Mouse (Mus musculus) common myeloid progenitor, adult 5-6 weeks (primary cell): Measurements from ENCODE around the gene Fam163a. TPM values are rescaled to one million over a fixed set of nuclear protein-coding genes. Genes with fewer than 3 reads are reported as not detected.
"Not testable (repeated sequence)": the region's sequence is repeated elsewhere in the genome, so short reads cannot be mapped to it uniquely, and the experiment has no call there.

Source experiments
- ATAC-seq: replicated peaks from 2 replicates; pipeline ENCODE4 v1.8.0; 2016; ENCODE audit warnings: low read depth, mild to moderate bottlenecking, moderate TSS enrichment, inconsistent platforms; ENCODE audit not compliant: poor library complexity, severe bottlenecking
- total RNA-seq: library from RNA; stranded (forward); fragments of 200-1000, 187-1606 nt; gene quantifications from 2 replicates; pipeline ENCODE4 v1.2.3, GENCODE M21; 2017

Fam163a gene
- total RNA-seq, 1 experiment from 2014 or later = not detected

DNA sequence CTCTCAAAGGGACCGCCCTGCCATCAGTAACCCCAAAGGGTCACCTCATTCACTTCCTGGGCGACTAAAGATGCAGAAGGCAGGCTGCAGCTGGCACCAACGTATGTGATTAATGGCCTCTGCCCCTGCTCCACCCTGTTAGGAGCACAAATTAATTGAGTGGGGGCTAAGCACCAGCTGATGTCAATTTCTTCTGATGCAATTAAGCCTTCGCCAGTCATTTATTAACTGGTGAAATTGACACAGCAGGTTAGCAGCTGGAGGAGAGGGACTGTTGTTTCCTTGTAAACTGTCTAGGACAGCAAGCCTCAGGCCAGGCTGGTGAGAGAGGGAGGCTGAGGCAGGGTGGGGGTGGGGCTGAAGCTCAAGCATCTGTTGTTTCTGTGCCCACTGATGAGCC, 114.8 kb downstream of the Fam163a start:
- ATAC-seq = no peak

DNA sequence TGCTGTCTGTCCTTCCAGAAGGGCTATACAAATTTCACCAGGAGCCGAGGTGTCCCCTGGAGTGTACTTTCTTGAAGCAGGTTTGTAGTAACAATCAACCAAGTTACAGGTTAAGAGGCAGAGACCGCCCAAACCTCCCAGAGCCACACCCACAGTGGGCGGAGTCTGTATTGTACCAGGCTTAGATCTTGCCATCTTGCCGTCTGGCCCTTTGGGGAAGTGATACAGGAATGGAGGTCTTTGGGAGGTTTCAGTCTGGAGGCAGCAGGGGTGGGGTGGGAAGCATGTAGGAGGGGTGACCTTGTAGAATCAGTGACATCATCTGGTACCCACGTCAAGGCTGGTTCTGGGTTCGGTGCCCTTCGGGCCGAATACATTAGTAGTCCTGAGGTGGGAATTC, 115.3 kb downstream of the Fam163a start:
- peak; percentile 79 for ATAC-seq

DNA sequence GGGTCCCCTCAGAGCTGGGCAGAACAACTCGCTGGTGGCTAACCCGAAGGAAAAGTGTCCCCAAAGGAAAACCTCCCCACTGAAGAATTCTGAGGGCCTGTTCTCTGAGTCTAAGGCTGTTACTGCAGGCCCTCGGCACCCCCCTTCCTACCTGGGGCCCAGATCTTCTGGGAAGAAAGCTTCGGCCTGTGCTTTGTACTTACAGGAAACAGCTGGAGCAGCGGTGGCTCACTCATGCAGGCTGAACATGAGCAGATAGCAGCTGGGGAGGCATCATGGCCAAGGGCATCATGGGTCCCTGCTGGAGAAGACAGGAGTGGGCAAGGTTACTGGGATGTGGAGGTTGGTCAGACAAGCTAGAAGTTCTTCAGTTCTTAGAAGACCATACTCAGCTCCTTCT, 117.2 kb downstream of the Fam163a start:
- no peak for ATAC-seq

DNA sequence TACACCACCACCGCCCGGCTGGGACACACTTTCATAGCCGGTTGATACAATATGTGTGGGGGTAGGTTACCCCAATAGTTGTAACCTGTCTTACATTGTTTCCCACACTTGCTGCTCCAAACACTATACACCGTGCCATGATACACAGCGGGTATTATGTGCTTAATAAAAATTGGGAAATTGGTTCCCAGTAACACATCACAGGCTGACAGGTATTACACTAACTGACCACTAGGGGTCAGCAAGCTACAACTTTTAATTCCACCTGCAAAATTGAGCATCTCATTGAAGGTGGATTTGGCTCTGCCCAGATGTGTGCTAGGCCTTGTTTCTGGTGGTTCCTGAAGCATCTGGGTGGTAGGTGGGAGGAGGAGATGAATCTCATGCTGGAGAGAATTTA, 119.1 kb downstream of the Fam163a start:
- ATAC-seq = peak; percentile 78

DNA sequence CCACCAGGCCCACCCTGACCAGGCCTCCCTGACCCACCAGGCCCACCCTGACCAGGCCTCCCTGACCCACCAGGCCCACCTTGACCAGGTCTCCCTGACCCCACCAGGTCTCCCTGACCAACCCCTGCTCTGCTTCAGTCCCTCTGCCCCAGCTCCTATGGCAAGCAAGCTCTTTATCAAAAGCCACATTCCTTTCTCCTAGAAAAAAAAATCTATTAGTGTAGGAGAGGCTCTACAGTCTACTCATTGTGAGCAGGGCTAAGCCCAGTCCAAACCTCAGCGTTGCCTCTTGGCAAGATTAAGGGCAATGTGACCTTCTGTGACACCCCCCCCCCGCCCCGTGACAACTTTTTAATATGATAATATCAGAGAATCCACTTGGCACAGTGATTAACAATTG, 120.2 kb downstream of the Fam163a start:
- ATAC-seq = no peak

DNA sequence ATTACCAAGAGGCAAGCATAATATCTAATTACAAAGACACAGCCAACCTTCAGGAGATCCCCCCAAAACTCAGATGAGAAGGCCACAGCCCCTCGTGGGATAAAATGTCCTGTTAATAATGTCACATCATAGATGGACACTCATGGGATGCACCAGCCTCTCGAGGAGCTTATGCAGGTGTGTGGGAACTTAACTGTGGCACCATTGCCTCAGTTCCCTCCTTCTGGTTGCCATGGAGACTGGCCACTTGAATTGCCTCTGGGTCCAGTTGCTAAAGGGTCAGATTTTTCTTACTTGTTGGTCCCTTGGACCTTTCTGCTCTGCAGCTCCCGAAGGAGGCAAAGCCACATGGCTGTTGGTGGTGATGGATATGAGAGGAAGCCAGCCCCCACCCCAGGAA, 127.2 kb downstream of the Fam163a start:
- no peak for ATAC-seq

DNA sequence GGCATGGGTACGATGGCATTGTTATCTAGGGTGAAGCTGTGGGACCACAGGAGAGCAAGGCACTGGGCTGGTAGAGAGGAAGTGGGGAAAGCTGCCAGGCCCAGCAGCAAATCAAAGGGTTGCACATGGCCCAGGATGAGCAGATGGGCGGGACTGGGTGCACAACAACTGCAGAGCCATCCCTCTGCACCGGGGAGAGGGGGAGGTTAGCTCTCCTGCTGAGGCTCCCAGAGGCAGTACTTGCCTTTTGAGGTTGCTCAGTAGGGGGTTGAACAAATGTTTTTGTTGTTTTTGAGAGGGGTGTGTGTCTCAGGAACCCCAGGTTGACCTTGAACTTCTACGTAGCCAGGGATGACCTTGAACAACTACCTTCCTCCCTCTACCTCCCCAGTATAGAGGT, 128.4 kb downstream of the Fam163a start:
- peak; percentile 95 for ATAC-seq

DNA sequence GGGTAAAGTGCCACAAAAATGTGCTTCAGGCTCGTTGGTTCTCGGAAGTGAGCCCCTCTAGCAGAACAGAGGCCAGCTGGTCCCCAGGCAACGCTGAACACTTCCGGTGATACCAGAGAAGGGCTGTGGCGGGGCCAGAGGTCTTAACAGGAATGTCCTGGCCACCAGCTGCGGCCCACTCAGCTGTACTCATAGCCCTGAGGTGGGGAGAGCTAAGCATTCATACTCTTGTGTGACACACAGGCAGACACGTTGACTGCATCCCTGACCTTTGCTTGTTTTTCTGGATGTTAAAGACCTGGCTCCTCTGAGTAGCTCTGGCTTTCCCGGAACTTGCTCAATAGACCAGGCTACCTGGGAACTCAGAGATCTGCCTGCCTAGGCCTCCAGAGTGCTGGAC, 130.3 kb downstream of the Fam163a start:
- ATAC-seq = no peak

DNA sequence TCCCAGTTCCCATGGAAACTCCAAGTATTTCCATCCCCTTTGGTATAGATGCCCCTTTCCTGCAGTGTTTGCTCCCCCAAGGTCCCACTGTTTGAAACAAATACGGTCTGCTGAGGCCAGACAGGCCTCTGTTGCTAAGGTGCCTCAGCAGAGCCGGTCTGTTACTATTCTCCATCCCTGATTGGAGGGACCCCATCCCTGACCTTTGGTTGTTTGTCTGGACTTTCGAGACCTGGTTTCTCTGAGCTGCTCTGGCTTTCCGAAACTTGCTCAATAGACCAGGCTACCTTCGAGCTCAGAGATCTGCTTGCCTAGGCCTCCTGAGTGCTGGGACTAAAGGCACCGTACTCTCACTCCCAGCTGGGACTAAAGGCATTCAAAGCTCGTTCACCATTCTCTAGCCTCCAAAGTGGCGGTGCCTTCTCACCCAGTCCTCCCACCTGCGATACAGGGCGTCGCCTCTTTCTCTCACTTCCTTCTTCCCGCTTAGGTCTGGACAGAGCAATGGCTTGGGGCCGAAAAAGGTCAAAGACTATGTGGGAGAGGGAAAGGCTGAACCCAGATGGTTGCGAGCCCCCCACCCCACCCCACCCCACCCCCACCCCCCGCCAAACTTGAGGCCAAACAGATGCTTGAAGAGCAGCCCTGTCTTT, 131.5 kb downstream of the Fam163a start:
- no peak for ATAC-seq

DNA sequence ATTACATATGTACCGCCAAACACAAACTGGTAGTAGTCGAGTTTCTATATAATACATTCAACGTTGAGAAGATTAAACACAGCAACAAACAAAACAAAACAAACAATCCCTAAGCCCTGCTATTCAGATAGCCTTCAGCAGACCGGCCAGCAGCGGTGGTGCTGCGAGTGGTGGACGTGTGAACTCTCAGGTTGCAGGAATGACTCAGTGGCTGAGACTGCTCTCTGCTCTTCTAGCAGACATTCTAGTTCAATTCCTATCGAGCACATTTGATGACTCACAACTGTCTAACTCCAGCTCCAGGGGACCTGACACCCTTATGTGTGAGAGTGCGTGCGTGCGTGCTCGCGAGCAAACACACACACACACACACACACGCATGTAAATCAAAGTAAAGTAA, 134.7 kb downstream of the Fam163a start:
- ATAC-seq = no peak

DNA sequence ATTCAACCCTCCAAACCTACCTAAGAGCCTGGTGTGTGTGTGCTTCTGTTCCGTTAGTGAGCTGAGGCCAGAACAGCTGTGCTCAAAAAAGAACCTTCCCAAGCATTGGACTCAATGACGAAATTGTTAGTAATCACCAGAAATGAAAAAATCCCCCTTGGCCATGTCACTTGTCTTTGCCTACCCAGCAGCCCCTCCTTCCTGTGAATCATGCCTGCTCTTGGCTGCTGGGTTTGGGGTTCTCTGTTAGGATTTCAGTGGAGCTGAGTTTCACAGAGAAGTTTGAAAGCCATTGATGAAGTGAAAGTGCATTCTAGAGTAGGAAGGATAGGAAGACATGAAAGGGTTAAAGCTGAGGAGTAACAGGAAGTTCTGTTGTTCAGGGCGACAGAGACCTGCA, 138.7 kb downstream of the Fam163a start:
- ATAC-seq = peak; percentile 82

DNA sequence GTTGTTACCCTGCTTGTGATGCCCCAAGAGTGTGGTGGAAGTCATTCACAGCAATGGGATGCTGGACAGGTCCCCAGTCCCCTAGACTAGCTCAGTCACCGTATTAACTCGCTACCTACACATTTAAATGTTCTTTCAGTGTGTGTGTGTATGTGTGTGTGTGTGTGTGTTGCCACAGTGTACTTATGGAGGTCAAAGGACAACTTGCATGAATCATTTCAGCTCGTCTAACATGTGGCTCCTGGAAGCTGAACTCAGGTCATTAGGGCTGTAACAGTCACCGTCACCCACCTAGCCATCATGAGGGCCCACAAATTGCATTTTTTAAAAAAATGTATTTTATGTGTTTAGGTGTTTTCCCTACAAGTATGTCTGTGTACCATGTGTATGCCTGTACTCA, 142.6 kb downstream of the Fam163a start:
- no peak for ATAC-seq

DNA sequence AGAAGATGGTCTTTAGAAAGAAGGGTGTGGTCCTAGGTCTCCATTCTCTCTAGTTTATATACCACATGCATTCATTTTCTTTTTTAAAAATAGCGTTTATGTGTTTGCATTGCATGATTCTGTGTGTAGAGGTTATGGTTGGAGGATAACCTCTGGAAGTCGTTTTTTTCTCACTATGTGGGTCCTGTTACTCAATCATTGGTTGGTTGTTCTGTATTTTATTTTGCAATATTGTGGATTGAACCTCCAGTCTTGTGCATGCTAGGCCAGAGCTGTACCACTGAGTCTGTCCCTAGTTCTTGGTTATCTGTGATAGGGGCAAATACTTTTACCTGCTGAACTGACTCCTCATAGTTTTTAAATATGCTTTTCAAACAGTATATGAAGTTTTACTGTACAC, 146.6 kb downstream of the Fam163a start:
- no peak for ATAC-seq

DNA sequence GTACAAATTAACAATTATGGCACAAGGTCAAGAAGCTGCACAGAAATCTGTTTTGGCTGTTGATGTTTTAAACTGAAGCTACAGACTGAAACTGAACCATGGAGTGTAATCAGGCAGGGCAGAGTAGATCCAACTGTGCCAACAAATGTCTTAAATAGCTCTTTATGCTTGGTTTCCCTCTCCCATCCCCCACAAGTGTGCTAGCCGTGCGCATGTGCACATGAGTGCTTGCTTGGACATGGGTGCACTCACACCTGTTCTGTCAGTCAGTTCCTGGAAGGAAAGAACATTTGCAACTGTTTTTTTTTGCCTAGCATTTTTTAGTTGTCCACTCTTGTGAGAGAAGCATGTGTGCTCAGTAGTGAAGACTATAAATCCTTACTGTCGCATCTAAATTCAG, 158.1 kb downstream of the Fam163a start:
- no peak for ATAC-seq

DNA sequence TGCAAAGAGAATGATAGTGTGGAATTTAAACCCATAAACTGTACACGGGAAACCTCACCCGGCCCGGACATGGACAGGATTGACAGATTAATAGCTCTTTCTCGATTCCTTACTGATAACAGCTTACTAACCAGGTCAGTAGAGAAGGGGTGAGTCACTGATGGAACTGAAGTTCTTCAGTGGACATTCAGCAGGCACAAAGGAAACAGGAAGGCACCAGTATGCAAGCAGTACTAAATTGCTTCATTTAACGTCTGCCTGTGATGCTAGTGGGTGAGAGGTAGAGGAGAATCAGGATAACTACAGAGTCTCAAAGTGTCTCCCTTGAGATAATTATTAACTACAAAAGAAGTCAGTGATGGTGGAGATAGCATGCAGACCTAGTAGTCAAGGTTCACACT, 160.6 kb downstream of the Fam163a start:
- no peak for ATAC-seq

DNA sequence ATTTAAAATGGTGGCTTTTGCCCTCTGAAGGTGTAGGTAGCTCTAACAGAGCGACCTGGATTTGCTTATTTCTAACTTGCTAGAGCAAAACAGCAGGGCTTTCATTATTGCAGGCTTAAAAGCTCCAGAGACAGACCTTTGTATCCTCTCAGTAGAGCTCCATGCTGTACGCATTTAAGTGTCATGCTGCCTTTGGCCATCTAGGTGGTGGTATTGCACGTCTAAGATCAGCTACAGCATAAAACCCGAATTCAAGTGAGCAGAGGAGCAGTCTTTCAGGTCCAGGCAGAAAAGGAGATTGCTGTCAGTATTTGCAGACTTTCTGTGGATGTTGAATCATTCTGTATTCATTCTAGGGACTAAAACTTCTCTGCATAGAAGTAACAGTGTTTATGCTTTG, 161.8 kb downstream of the Fam163a start:
- peak; percentile 70 for ATAC-seq

DNA sequence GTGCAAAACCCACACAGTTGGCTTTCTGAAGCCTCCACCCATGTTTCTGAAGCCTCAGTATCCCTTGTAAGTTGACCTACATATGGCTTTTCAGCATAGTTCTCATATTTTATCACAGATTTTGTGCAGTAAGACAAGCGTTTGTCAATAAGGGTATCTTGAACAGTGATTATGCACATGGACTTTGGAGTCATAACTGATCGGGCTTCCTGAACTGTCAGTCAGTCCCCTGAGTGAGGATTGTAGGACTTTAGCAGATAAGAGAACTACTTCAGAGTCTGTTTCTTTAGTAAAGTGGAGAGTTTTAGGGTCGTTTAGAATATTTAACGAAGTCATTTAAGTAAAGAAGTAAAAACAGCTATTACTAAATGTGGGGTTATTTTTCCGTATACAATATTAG, 162.3 kb downstream of the Fam163a start:
- no peak for ATAC-seq

DNA sequence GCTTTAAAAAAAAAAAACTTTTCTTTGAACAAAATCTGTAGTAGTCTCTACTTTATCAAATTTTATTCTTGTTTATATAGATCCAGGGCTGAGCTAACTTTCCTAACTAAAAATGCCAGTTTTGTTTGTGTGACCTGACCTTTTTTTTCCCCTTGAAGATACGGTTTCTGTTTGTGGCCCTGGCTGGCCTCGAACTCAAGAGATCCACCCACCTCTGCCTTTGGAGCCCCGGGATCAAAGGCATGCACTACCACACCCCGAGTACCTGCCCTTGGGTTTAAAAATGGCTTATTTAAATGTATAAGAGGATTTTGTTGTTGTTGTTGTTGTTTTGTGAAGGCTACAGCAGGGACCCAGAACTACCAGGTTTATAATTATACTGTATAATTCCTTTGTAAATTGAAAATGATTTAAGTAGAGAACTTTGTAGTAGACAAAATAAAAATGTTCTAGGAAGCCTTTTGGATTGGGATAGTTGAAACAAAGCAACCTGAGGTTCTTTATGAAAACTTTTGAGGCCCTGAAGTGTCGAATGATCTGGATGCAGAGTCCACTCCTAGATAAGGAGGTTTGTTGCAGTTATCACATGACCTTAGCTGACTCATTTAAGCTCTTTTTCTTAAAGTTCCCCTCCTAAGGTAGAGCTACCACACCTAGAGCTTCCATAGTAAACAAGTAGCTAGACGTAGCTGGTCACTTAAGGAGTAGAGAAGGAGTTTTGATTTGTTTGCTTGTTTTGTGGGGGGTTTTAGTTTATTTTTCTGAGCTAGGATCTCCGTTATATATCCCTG, 163.2 kb downstream of the Fam163a start:
- no peak for ATAC-seq

DNA sequence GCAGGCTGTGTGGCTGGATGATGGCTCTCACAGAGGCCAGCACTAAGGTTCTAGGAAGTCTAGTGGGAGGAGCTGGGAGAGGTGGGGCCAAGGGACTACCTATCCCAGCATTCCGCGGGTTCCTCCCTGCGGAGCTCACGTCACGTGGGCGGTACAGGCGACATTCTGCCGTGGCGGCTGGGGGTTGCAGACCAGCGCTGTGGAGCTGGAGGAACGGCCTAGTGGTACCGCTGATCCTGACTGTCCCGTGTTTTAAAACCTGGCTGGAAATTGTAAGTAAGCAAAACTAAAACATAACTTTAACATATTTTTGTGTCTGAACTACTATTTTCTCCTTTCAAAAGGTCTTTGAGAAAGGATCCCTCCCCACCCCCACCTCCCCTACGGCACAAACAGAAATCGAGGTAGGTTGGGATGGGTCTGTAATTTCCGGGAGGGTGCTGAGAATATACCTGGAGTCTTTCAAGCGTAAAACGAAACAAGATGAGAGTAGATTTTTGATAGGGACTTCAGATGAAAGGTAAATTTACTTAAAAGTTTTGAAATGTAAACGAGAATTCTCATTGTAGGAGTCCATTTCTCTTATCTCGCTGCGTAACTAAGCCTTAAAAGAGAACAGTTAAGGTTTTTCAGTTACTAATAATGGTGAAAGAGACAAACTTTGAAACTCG, 164.0 kb downstream of the Fam163a start:
- ATAC-seq = peak; percentile 63

DNA sequence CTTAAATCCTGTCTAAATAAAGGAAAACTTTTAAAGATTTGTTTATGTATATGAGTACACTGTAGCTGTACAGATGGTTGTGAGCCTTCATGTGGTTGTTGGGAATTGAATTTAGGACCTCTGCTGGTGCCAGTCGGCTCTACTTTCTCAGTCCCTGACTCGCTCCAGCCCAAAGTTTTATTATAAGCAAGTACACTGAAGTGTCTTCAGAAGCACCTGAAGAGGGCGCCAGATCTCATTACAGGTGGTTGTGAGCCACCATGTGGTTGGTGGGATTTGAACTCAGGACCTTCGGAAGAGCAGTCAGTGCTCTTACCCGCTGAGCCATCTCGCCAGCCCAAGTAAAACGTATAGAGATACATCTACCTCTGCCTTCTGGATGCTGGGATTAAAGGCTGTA, 164.8 kb downstream of the Fam163a start:
- not testable (repeated sequence) for ATAC-seq

DNA sequence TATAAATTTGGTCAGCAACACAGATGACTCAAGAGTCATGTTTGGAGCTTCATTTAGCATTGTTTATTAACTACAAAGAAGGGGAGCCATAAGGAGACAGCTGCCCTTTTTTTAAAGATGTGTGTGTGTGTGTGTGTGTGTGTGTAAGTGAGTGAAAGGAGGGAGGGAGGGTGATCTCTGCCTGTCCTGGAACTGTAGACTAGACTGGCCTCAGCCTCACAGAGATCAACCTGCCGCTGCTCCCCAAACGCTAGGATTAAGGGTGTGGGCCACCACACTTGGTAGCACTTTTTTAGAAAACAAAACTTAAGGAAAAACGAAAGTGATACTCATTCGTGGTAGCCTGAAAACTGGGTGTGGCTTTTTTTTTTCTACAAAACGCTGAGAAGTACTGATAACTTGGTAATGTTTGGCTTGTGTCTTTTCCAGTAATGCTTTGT, 167.7 kb downstream of the Fam163a start:
- peak; percentile 5; the same call in 1 of the 2 replicates for ATAC-seq
